Comparison of ENCODE assay signal across 12 mouse cellular contexts in the genomic region with DNA sequence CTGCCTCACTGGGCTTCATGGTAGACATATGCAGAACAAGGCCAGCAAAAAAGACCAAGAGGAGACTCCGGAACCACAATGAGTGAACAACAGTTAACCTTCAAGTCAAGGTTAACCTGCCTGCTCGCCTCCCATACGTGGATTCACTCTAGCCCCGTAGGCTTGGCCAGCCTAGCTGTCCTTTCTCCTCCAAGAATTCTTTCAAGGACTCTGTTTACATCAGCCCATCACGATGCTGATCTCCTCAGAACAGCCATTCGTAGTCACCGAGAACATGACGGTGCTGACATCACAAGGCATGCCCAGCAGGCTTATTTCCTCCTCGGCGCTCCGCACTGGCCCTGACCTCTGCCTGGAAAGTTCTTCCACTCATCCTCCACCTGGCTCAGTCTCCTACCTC. TPM values are rescaled to one million over a fixed set of nuclear protein-coding genes. Genes with fewer than 3 reads are reported as not detected.
DNase-seq lines count a peak whose midpoint lies in the region; ATAC-seq and TF ChIP-seq lines count a peak whose summit lies in the region.
"Had no signal": no experiment of that assay in that cellular context is flagged by ENCODE, and none has a peak within 500 bp of the region (broad histone marks: within the 10 kb centered on the region; RNA-seq: fewer than 3 reads in every experiment).

No protein-coding gene starts in this region.

- no peak for TF ChIP-seq EP300 in heart, postnatal 0 days (IDR thresholded peaks at IDR 0.05; ENCODE audit: low read depth)

- H3K36me3 ChIP-seq in heart, postnatal 0 days (replicated peaks; ENCODE audit: control insufficient read depth, insufficient read depth, low read length): no peaks in the 10 kb centered on the region
- no peaks in the 10 kb centered on the region for H3K36me3 ChIP-seq in heart, embryonic 10.5 days
- H3K36me3 ChIP-seq in lung, embryonic 16.5 days (ENCODE audit: control insufficient read depth, insufficient read depth, low read length): no peaks in the 10 kb centered on the region
- H3K36me3 ChIP-seq in limb, embryonic 10.5 days: 0 out of 2 replicates have a peak, but pooled peaks cover 2% of the 10 kb centered on the region
- H3K36me3 ChIP-seq: limb, embryonic 12.5 days had no signal

- no peak for DNase-seq in heart, postnatal 0 days (ENCODE audit: low spot score)
- DNase-seq in heart, embryonic 10.5 days (ENCODE audit: low spot score): no peak
- DNase-seq in lung, adult 18-20 months: no peak
- DNase-seq in limb, embryonic 10.5 days (ENCODE audit: low spot score): no peak
- no peak for DNase-seq in ovary, postnatal 36 days (ENCODE audit: low spot score)
- DNase-seq: layer of hippocampus, postnatal 36 days; right cerebral cortex, postnatal 25 days had no signal

- H3K27me3 ChIP-seq in heart, postnatal 0 days (ENCODE audit: control insufficient read depth, insufficient read depth, low read length): no peaks in the 10 kb centered on the region
- peaks cover 56% of the 10 kb centered on the region for H3K27me3 ChIP-seq in heart, embryonic 10.5 days (ENCODE audit: insufficient read depth, poor library complexity, severe bottlenecking)
- H3K27me3 ChIP-seq in lung, embryonic 16.5 days (ENCODE audit: control insufficient read depth, insufficient read depth, low read depth, low read length): no peaks in the 10 kb centered on the region; the same call in 1 of the 2 replicates
- peaks cover 23% of the 10 kb centered on the region for H3K27me3 ChIP-seq in limb, embryonic 10.5 days (ENCODE audit: low read depth, poor library complexity, severe bottlenecking)

- no peak overlapping the region for H3K9ac ChIP-seq in heart, postnatal 0 days (replicated peaks; ENCODE audit: low read depth, low read length)
- H3K9ac ChIP-seq in lung, embryonic 16.5 days (ENCODE audit: low read length): peak overlapping the region; percentile 21; the same call in 1 of the 2 replicates
- H3K9ac ChIP-seq: limb, embryonic 12.5 days had no signal

- no peak for ATAC-seq in heart, postnatal 0 days (ENCODE audit: insufficient read depth, low read depth)
- ATAC-seq in lung, embryonic 16.5 days (ENCODE audit: low read depth): no peak
- ATAC-seq in megakaryocyte-erythroid progenitor cell, adult 5-6 weeks (replicated peaks; ENCODE audit: low FRiP score, low TSS enrichment, poor library complexity, severe bottlenecking): no peak

- H3K27ac ChIP-seq in heart, postnatal 0 days (ENCODE audit: low read depth): peak overlapping the region; percentile 39
- no peak overlapping the region for H3K27ac ChIP-seq in heart, embryonic 10.5 days
- H3K27ac ChIP-seq in lung, embryonic 16.5 days (ENCODE audit: low read length): no peak overlapping the region
- H3K27ac ChIP-seq in limb, embryonic 10.5 days: peak overlapping the region; percentile 30; the same call in 1 of the 2 replicates

- H3K4me1 ChIP-seq in heart, postnatal 0 days (ENCODE audit: control insufficient read depth, insufficient read depth): 0 out of 2 replicates have a peak, but pooled peaks cover 8% of the 10 kb centered on the region
- peaks cover 22% of the 10 kb centered on the region for H3K4me1 ChIP-seq in heart, embryonic 10.5 days
- H3K4me1 ChIP-seq in lung, embryonic 16.5 days (replicated peaks; ENCODE audit: control insufficient read depth, insufficient read depth, low read length): peaks cover 28% of the 10 kb centered on the region
- peaks cover 35% of the 10 kb centered on the region for H3K4me1 ChIP-seq in limb, embryonic 10.5 days

- H3K4me3 ChIP-seq in heart, postnatal 0 days (ENCODE audit: low read depth, low read length): no peak overlapping the region
- H3K4me3 ChIP-seq in heart, embryonic 10.5 days: no peak overlapping the region
- H3K4me3 ChIP-seq in lung, embryonic 16.5 days (ENCODE audit: low read length): no peak overlapping the region
- H3K4me3 ChIP-seq in limb, embryonic 10.5 days: no peak overlapping the region
- H3K4me3 ChIP-seq: erythroblast, embryonic 14.5 days; limb, embryonic 12.5 days had no signal

- no peak overlapping the region for H3K4me2 ChIP-seq in heart, postnatal 0 days (ENCODE audit: low read depth, low read length)
- H3K4me2 ChIP-seq in lung, embryonic 16.5 days (ENCODE audit: low read depth, low read length): no peak overlapping the region
- H3K4me2 ChIP-seq: limb, embryonic 12.5 days had no signal

- no peaks in the 10 kb centered on the region for H3K9me3 ChIP-seq in heart, postnatal 0 days (replicated peaks; ENCODE audit: control insufficient read depth, low read length)
- no peaks in the 10 kb centered on the region for H3K9me3 ChIP-seq in heart, embryonic 10.5 days
- H3K9me3 ChIP-seq in lung, embryonic 16.5 days (ENCODE audit: control insufficient read depth, low read length): no peaks in the 10 kb centered on the region
- H3K9me3 ChIP-seq in limb, embryonic 10.5 days (replicated peaks): no peaks in the 10 kb centered on the region
- H3K9me3 ChIP-seq: limb, embryonic 12.5 days had no signal

- 73% methylated on average over 11 of the region's 11 CpGs for WGBS in heart, postnatal 0 days
- WGBS in heart, embryonic 10.5 days: 78% methylated on average over 11 of the region's 11 CpGs
- WGBS in lung, embryonic 16.5 days: 71% methylated on average over 11 of the region's 11 CpGs
- 88% methylated on average over 11 of the region's 11 CpGs for WGBS in limb, embryonic 10.5 days

- no peak for TF ChIP-seq CTCF in heart, postnatal 0 days (IDR thresholded peaks at IDR 0.05; ENCODE audit: low read depth)

RNA-seq across cellular contexts. Expression of a gene that starts 4.1 kb away (rescaled TPM):
- 4.8 and 7.7 TPM in 2 replicates for total RNA-seq in heart, postnatal 0 days (2014; rRNA removed; ENCODE audit: low replicate concordance)
- polyA plus RNA-seq in heart, postnatal 0 days (2015; fragmentation: Nextera tagmentation; extraction: Ambion mirVana): 6.0 and 7.1 TPM in 2 replicates
- polyA plus RNA-seq in heart, embryonic 10.5 days (2016; fragmentation: Nextera tagmentation; extraction: Ambion mirVana): 4.0 and 4.7 TPM in 2 replicates
- polyA plus RNA-seq in lung, embryonic 16.5 days (2015; fragmentation: Nextera tagmentation; extraction: Ambion mirVana): 18.7 and 23.2 TPM in 2 replicates
- polyA plus RNA-seq in limb, embryonic 10.5 days (2016; fragmentation: Nextera tagmentation; extraction: Ambion mirVana): 9.8 and 15.4 TPM in 2 replicates
- not detected in 2 replicates for total RNA-seq in megakaryocyte-erythroid progenitor cell, adult 5-6 weeks (2014; fragmentation: Nextera tagmentation)
- total RNA-seq in megakaryocyte-erythroid progenitor cell, adult 5-6 weeks (2017): not detected in 2 replicates
- total RNA-seq: neutrophil, adult 5-6 weeks had no signal
- polyA plus RNA-seq: erythroblast, embryonic 14.5 days had no signal

RNA-seq across cellular contexts. Expression of a gene that starts 33.6 kb away (rescaled TPM):
- 46.0 and 58.6 TPM in 2 replicates for total RNA-seq in heart, postnatal 0 days (2014; rRNA removed; ENCODE audit: low replicate concordance)
- 148 and 153 TPM in 2 replicates for polyA plus RNA-seq in heart, postnatal 0 days (2015; fragmentation: Nextera tagmentation; extraction: Ambion mirVana)
- polyA plus RNA-seq in heart, embryonic 10.5 days (2016; fragmentation: Nextera tagmentation; extraction: Ambion mirVana): 189 and 215 TPM in 2 replicates
- polyA plus RNA-seq in lung, embryonic 16.5 days (2015; fragmentation: Nextera tagmentation; extraction: Ambion mirVana): 173 and 175 TPM in 2 replicates
- 236 and 271 TPM in 2 replicates for polyA plus RNA-seq in limb, embryonic 10.5 days (2016; fragmentation: Nextera tagmentation; extraction: Ambion mirVana)
- 192 and 206 TPM in 2 replicates for total RNA-seq in megakaryocyte-erythroid progenitor cell, adult 5-6 weeks (2014; fragmentation: Nextera tagmentation)
- total RNA-seq in megakaryocyte-erythroid progenitor cell, adult 5-6 weeks (2017): 179 and 181 TPM in 2 replicates

Comparison
In these comparisons a context has a peak if more than half of its experiments do, and no peak if none do; other contexts are left out.
1. H3K27ac ChIP-seq: peak in heart, postnatal 0 days (single experiment) and limb, embryonic 10.5 days (single experiment); none in heart, embryonic 10.5 days (single experiment) and lung, embryonic 16.5 days (single experiment).